Mouse (Mus musculus) heart, embryonic 10.5 days (tissue): ENCODE data around the gene Hnrnpf. TPM values are rescaled to one million over a fixed set of nuclear protein-coding genes. Genes with fewer than 3 reads are reported as not detected.

Source experiments
- DNase-seq: peaks from one replicate; pipeline ENCODE4 v3.0.0-alpha.2; 2017; ENCODE audit warnings: low spot score
- H3K27ac ChIP-seq: fragments of 300-500 bp; sonication (generic); 2 replicates; pipeline ENCODE4 v1.5.1; 2016; ENCODE audit warnings: mild to moderate bottlenecking
- H3K27me3 ChIP-seq: fragments of 300-500 bp; sonication (generic); 2 replicates; pipeline ENCODE4 v1.6.1; 2016; ENCODE audit warnings: mild to moderate bottlenecking; ENCODE audit not compliant: poor library complexity, insufficient read depth, severe bottlenecking
- H3K36me3 ChIP-seq: fragments of 300-500 bp; sonication (generic); 2 replicates; pipeline ENCODE4 v1.6.1; 2016; ENCODE audit warnings: mild to moderate bottlenecking, moderate library complexity
- H3K4me1 ChIP-seq: fragments of 300-500 bp; sonication (generic); 2 replicates; pipeline ENCODE4 v1.6.1; 2016; ENCODE audit warnings: mild to moderate bottlenecking
- H3K4me3 ChIP-seq: fragments of 300-500 bp; sonication (generic); 2 replicates; pipeline ENCODE4 v1.5.1; 2016; ENCODE audit warnings: mild to moderate bottlenecking, moderate library complexity
- H3K9me3 ChIP-seq: fragments of 300-500 bp; sonication (generic); 2 replicates; pipeline ENCODE4 v1.6.1; 2016; ENCODE audit warnings: mild to moderate bottlenecking, moderate library complexity
- WGBS: fragments of 180-500 bp; shearing (Covaris S2); methylation state at CpG from one replicate; pipeline ENCODE4 v1.1.7; 2016; 5-methylcytosine and 5-hydroxymethylcytosine counted together
- polyA plus RNA-seq: library from polyadenylated mRNA; unstranded; fragments of >200 nt; fragmentation: Nextera tagmentation; extraction: Ambion mirVana; gene quantifications from 2 replicates; pipeline ENCODE4 v1.2.1, GENCODE M21; 2016

Gene Hnrnpf
- polyA plus RNA-seq, 1 experiment from 2014 or later, result 767 TPM

- under 1% methylated on average over 62 of the region's 62 CpGs for WGBS
- peak; percentile 97 for DNase-seq
- Histone ChIP-seq H3K4me3 (peak overlapping the region; percentile 76), H3K27me3 (no peaks in the 10 kb centered on the region), H3K4me1 (peaks cover 24% of the 10 kb centered on the region), H3K36me3 (peaks cover 19% of the 10 kb centered on the region), H3K27ac (peak overlapping the region; percentile 96), H3K9me3 (no peaks in the 10 kb centered on the region)
Measured at GRCm38 (mm10) chr6:117916737-117917426, 16.8 kb downstream of the Hnrnpf start.

- Histone ChIP-seq H3K27me3 (no peaks in the 10 kb centered on the region), H3K4me3 (peak overlapping the region; percentile 76), H3K9me3 (no peaks in the 10 kb centered on the region), H3K36me3 (peaks cover 23% of the 10 kb centered on the region), H3K27ac (peak overlapping the region; percentile 96), H3K4me1 (peaks cover 24% of the 10 kb centered on the region)
- 3% methylated on average over 21 of the region's 21 CpGs for WGBS
- peak; percentile 86 for DNase-seq
Measured at GRCm38 (mm10) chr6:117917576-117917975, 17.5 kb downstream of the Hnrnpf start.

DNA sequence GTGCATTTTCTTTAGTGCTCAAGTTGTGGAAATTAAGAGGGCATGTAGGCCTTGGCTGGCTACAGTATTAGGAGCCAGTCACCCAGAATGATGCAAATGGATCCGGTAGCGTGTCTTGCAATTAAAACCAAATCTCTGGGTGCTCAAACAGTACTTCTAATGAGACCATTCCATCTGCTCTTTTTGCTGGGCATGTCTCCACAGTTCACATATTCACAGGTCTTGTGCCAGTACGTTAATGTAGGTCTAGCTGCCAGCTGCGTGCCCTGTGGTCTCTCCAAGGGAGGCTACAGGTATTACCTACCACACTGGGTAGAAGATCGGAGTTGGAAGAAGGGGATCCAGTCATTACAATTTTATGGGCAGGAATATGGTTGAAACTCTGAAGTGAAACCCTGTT lies 17.9 kb downstream of the Hnrnpf start:
- peak overlapping the region; percentile 96 for H3K27ac ChIP-seq
- peak; percentile 60 for DNase-seq
- H3K9me3 ChIP-seq, result no peaks in the 10 kb centered on the region
- H3K4me1 ChIP-seq, result peaks cover 24% of the 10 kb centered on the region
- peak overlapping the region; percentile 76 for H3K4me3 ChIP-seq
- peaks cover 26% of the 10 kb centered on the region for H3K36me3 ChIP-seq
- H3K27me3 ChIP-seq, result no peaks in the 10 kb centered on the region
- WGBS, result 50% methylated on average over 5 of the region's 5 CpGs

- Histone ChIP-seq H3K36me3 (peaks cover 38% of the 10 kb centered on the region), H3K4me1 (peaks cover 19% of the 10 kb centered on the region), H3K4me3 (no peak overlapping the region), H3K27me3 (no peaks in the 10 kb centered on the region), H3K27ac (no peak overlapping the region), H3K9me3 (no peaks in the 10 kb centered on the region)
- peak; percentile 84 for DNase-seq
- WGBS, result 68% methylated on average over 3 of the region's 3 CpGs
Measured at GRCm38 (mm10) chr6:117920659-117921640, 20.8 kb downstream of the Hnrnpf start.

GRCm38 (mm10) chr6:117922041-117922440 lies 21.9 kb downstream of the Hnrnpf start:
- DNase-seq, result no peak
- no peak overlapping the region for H3K4me3 ChIP-seq
- WGBS, result 90% methylated on average over 3 of the region's 3 CpGs
- peaks cover 15% of the 10 kb centered on the region for H3K4me1 ChIP-seq
- H3K27me3 ChIP-seq, result no peaks in the 10 kb centered on the region
- peaks cover 49% of the 10 kb centered on the region for H3K36me3 ChIP-seq
- H3K27ac ChIP-seq, result no peak overlapping the region
- no peaks in the 10 kb centered on the region for H3K9me3 ChIP-seq

DNA sequence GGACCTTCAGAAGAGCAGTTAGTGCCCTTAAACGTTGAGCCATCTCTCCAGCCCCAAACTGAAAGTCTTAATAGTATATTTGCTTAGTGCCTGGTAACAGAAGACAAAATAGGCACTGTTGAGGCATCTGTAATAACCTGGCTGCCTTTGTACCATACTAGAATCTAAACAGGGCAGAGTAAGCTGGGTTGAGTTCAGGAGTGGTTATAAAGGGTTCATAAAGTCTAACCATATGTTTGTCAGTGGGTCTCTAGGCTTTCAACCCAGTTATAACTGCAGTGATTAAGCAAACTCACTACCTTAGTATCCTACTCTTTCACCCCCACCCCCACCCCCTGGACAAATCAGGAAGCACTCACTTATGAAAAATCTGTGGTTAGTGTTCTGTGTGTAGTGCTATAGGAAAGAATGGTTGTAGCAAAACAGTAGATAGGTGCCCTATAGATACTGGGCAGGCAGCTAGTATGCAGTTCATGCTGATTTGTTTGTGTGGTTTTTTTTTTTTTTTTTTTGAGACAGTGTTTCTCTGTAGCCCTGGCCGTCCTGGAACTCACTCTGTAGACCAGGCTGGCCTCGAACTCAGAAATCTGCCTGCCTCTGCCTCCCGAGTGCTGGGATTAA lies 26.9 kb downstream of the Hnrnpf start:
- Histone ChIP-seq H3K36me3 (peaks cover 59% of the 10 kb centered on the region), H3K9me3 (no peaks in the 10 kb centered on the region), H3K27me3 (no peaks in the 10 kb centered on the region), H3K4me3 (no peak overlapping the region), H3K4me1 (peaks cover 4% of the 10 kb centered on the region; the same call in 1 of the 2 replicates), H3K27ac (no peak overlapping the region)
- 68% methylated on average over 4 of the region's 4 CpGs for WGBS
- peak; percentile 51 for DNase-seq

DNA sequence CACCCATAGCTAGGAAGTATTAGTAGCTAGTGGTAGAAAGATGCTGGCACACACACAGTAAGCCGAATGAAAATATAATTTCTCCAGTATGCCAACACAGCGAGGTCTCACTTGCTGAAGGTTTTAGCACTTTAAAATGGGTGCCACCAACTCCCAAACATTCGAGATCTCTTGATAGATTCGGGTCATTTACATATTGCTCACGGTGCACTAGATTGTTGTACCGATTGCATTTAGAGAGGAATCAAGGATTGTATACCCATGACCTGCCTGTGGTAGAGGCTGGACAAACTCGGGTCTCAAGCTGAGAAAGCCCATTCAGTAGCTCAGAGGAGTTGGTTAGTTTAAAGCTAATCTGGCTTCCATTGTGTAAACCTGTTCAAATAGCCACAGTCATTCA lies 27.8 kb downstream of the Hnrnpf start:
- Histone ChIP-seq H3K27me3 (no peaks in the 10 kb centered on the region), H3K36me3 (peaks cover 52% of the 10 kb centered on the region), H3K4me1 (peaks cover 13% of the 10 kb centered on the region; the same call in 1 of the 2 replicates), H3K27ac (no peak overlapping the region), H3K4me3 (no peak overlapping the region), H3K9me3 (no peaks in the 10 kb centered on the region)
- WGBS, result 82% methylated on average over 7 of the region's 7 CpGs
- DNase-seq, result peak; percentile 73

DNA sequence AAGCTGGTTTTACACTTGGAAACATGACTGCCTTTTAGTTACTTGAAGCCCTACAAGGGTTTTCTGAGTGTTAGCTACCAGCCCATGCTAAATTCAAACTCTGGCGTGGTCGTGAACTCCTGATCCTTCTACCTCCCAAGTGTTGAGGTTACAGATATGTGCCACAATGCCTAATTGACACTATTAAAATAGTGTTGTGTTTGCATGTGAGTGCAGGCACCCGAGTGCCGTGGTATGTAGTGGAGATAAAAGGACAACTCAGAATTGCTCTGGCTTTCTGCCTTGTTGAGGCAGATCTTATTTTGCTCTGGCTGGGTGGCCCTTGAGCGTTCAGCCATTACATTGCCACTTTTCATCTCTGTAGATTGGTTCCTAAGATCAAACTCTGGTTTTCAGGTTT lies 28.6 kb downstream of the Hnrnpf start:
- Histone ChIP-seq H3K4me1 (peaks cover 15% of the 10 kb centered on the region; the same call in 1 of the 2 replicates), H3K27me3 (no peaks in the 10 kb centered on the region), H3K27ac (no peak overlapping the region), H3K36me3 (peaks cover 48% of the 10 kb centered on the region), H3K9me3 (no peaks in the 10 kb centered on the region), H3K4me3 (no peak overlapping the region)
- 85% methylated on average over 5 of the region's 5 CpGs for WGBS
- peak; percentile 68 for DNase-seq

- Histone ChIP-seq H3K4me3 (no peak overlapping the region), H3K4me1 (peaks cover 15% of the 10 kb centered on the region; the same call in 1 of the 2 replicates), H3K9me3 (no peaks in the 10 kb centered on the region), H3K27ac (no peak overlapping the region), H3K27me3 (no peaks in the 10 kb centered on the region), H3K36me3 (peaks cover 46% of the 10 kb centered on the region)
- 93% methylated on average over 3 of the region's 3 CpGs for WGBS
- peak; percentile 58 for DNase-seq
Measured at GRCm38 (mm10) chr6:117929945-117930655, 30.0 kb downstream of the Hnrnpf start.

DNA sequence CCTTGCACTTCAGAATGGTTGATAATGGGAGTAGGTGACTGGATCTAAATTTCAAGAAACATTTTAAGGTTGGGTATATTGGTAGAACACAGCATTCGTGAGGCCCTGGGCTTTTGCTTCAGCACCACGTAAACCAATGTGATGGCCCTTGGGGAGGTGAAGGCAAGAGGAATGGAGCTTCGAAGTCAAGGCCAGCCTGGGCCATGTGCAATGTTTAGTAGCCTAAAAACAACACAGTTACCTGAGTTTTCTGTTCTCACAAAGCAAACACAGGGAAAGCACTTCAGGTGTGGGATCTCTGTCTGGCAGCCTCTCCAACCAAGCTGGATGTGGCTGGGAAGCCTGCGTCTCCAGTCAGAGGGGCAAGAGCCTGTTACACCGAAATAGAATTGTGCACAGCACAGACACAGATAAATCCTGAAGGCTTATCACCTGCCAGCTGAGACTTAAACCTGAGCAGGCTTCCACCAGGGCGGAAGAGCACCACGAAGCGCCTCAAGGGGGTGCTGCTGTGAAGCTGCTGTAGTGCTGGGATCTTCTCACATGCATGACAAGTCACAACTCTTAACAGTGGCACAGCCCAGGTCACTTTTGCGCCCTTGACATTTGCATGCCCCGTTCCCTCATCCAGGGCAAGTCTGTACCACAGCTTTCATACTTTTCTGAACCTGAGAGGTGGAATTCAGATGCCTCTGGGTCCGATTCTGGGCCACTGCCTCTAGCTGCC lies 32.4 kb downstream of the Hnrnpf start:
- H3K27me3 ChIP-seq, result no peaks in the 10 kb centered on the region
- no peak overlapping the region for H3K4me3 ChIP-seq
- peak; percentile 85 for DNase-seq
- WGBS, result 41% methylated on average over 11 of the region's 11 CpGs
- peaks cover 15% of the 10 kb centered on the region; the same call in 1 of the 2 replicates for H3K4me1 ChIP-seq
- H3K27ac ChIP-seq, result no peak overlapping the region
- H3K36me3 ChIP-seq, result peaks cover 27% of the 10 kb centered on the region
- no peaks in the 10 kb centered on the region for H3K9me3 ChIP-seq

DNA sequence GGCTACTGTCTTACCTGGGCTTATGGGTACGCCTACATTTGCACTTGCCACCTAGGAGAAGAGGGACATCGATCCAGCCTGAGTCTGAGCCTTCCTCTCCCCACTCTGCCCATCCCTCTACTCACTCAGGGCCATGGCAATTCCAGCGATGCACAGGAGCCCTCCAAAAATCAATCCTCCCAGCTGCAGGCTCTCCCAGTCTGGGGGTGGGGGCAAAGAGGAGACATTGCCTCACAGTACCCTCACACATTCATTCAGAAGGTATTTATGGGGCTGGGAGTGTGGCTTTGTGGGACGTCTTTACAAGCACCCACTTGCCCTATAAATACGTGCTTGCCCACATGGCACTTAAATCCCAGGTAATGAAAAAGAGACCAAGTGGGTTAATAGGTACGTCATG lies 34.2 kb downstream of the Hnrnpf start:
- Histone ChIP-seq H3K9me3 (no peaks in the 10 kb centered on the region), H3K27ac (no peak overlapping the region), H3K4me3 (no peak overlapping the region), H3K36me3 (peaks cover 9% of the 10 kb centered on the region; the same call in 1 of the 2 replicates), H3K27me3 (no peaks in the 10 kb centered on the region), H3K4me1 (peaks cover 15% of the 10 kb centered on the region; the same call in 1 of the 2 replicates)
- peak; percentile 70 for DNase-seq
- WGBS, result 79% methylated on average over 6 of the region's 6 CpGs
